In the genomic region with DNA sequence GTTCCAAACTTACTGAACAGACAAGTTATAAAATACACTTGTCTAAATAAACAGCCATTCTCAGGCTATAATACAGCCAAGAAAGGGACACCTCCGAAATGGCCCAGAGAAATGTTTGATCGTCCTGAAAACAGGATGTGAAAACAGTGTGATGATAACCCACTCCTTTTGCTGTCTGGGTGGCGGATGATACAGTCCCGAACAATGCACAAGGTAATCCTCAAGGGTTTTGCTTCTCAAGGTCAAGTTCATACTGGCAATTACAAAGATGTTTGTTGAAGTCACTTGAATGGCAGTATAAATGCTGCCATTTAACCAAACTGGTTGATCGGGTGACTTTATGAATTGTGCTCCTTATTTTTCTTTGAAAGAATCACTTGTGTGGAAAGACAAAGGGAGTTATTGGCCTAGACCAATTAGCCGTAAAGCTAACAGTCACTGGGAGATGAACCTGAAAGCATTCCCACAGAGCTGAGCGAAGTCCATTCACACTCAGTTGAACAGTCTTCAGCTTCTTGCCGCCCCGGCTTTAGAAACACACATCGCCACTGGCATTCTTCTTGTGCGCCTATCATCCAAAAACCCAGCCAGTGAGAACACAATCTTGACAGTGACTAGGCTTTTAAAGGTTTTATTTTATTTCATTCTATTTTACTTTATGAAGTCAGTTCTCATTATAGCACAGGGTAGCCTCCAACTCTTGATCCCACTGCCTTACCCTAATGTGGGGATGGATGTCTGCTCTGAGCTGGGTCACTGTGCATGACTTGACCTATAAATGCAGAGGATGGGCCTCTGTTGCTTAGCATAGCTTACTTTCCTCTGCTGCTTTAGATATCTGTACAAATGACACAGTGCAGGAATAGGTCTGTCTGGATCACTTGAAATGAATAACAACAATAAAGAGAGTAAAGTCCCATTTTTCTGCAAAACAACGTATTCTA, we compare ENCODE assay signal across 17 mouse cellular contexts.
A peak's percentile ranks its signal among the peaks of the same experiment; 100 is the strongest.
DNase-seq lines count a peak whose midpoint lies in the region; ATAC-seq lines count a peak whose summit lies in the region.
"Had no signal": no experiment of that assay in that cellular context is flagged by ENCODE, and none has a peak within 500 bp of the region (broad histone marks: within the 10 kb centered on the region; RNA-seq: fewer than 3 reads in every experiment).

No protein-coding gene starts in this region.

- 50% methylated on average over 12 of the region's 12 CpGs for WGBS in hindbrain, embryonic 11.5 days
- WGBS in hindbrain, embryonic 10.5 days: 57% methylated on average over 12 of the region's 12 CpGs
- 48% methylated on average over 12 of the region's 12 CpGs for WGBS in neural tube, embryonic 11.5 days
- 32% methylated on average over 12 of the region's 12 CpGs for WGBS in neural tube, embryonic 15.5 days
- 39% methylated on average over 12 of the region's 12 CpGs for WGBS in hindbrain, embryonic 16.5 days
- 94% methylated on average over 12 of the region's 12 CpGs for WGBS in limb, embryonic 10.5 days

- H3K9me3 ChIP-seq in hindbrain, embryonic 11.5 days (ENCODE audit: control insufficient read depth, low read length): no peaks in the 10 kb centered on the region
- no peaks in the 10 kb centered on the region for H3K9me3 ChIP-seq in hindbrain, embryonic 10.5 days
- no peaks in the 10 kb centered on the region for H3K9me3 ChIP-seq in neural tube, embryonic 11.5 days (ENCODE audit: control insufficient read depth, low read length)
- H3K9me3 ChIP-seq in neural tube, embryonic 15.5 days (replicated peaks): no peaks in the 10 kb centered on the region
- no peaks in the 10 kb centered on the region for H3K9me3 ChIP-seq in hindbrain, embryonic 16.5 days (ENCODE audit: control insufficient read depth, low read length)
- no peaks in the 10 kb centered on the region for H3K9me3 ChIP-seq in limb, embryonic 10.5 days (replicated peaks)
- H3K9me3 ChIP-seq: forebrain, embryonic 15.5 days; limb, embryonic 15.5 days had no signal

- ATAC-seq in hindbrain, embryonic 11.5 days (ENCODE audit: low FRiP score): peak; percentile 54; the same call in 1 of the 2 replicates
- ATAC-seq in neural tube, embryonic 11.5 days (ENCODE audit: insufficient read depth, low FRiP score, low TSS enrichment): peak; percentile 65; the same call in 1 of the 2 replicates
- no peak for ATAC-seq in neural tube, embryonic 15.5 days (ENCODE audit: low FRiP score)
- ATAC-seq in hindbrain, embryonic 16.5 days: peak; percentile 58
- ATAC-seq: forebrain, embryonic 15.5 days had no signal

- DNase-seq in hindbrain, embryonic 11.5 days (ENCODE audit: low spot score): peak; percentile 18
- no peak for DNase-seq in hindbrain, embryonic 10.5 days (ENCODE audit: low spot score)
- no peak for DNase-seq in neural tube, embryonic 11.5 days (ENCODE audit: low spot score)
- DNase-seq in limb, embryonic 10.5 days (ENCODE audit: low spot score): no peak
- no peak for DNase-seq in spleen, postnatal 10 days (ENCODE audit: low spot score in 2 of 2)
- DNase-seq: B cell, adult 2 months; cerebellum, adult 11 months; cerebellum, postnatal 36 days; heart, adult 2 months; lung, adult 18-20 months; thymus, postnatal 25 days had no signal

- H3K36me3 ChIP-seq in hindbrain, embryonic 11.5 days (ENCODE audit: control insufficient read depth, insufficient read depth, low read length): no peaks in the 10 kb centered on the region
- H3K36me3 ChIP-seq in hindbrain, embryonic 10.5 days: no peaks in the 10 kb centered on the region
- no peaks in the 10 kb centered on the region for H3K36me3 ChIP-seq in neural tube, embryonic 11.5 days (ENCODE audit: control insufficient read depth, insufficient read depth, low read length)
- H3K36me3 ChIP-seq in neural tube, embryonic 15.5 days: no peaks in the 10 kb centered on the region
- no peaks in the 10 kb centered on the region for H3K36me3 ChIP-seq in hindbrain, embryonic 16.5 days (ENCODE audit: control insufficient read depth, insufficient read depth, low read length)
- no peaks in the 10 kb centered on the region for H3K36me3 ChIP-seq in limb, embryonic 10.5 days
- H3K36me3 ChIP-seq: forebrain, embryonic 15.5 days; limb, embryonic 15.5 days had no signal

- no peak overlapping the region for H3K4me3 ChIP-seq in hindbrain, embryonic 11.5 days (ENCODE audit: low read depth, low read length)
- H3K4me3 ChIP-seq in hindbrain, embryonic 10.5 days: no peak overlapping the region
- H3K4me3 ChIP-seq in neural tube, embryonic 11.5 days (ENCODE audit: low read depth, low read length): no peak overlapping the region
- H3K4me3 ChIP-seq in neural tube, embryonic 15.5 days (replicated peaks): no peak overlapping the region
- no peak overlapping the region for H3K4me3 ChIP-seq in hindbrain, embryonic 16.5 days (ENCODE audit: low read length)
- H3K4me3 ChIP-seq in limb, embryonic 10.5 days: no peak overlapping the region
- H3K4me3 ChIP-seq: forebrain, embryonic 15.5 days; heart, adult 2 months; left cerebral cortex, adult 2 months; limb, embryonic 15.5 days had no signal

- no peaks in the 10 kb centered on the region for H3K27me3 ChIP-seq in hindbrain, embryonic 11.5 days (ENCODE audit: control insufficient read depth, insufficient read depth, low read length)
- H3K27me3 ChIP-seq in hindbrain, embryonic 10.5 days (ENCODE audit: insufficient read depth, poor library complexity, severe bottlenecking): 0 out of 2 replicates have a peak, but pooled peaks cover 5% of the 10 kb centered on the region
- no peaks in the 10 kb centered on the region for H3K27me3 ChIP-seq in neural tube, embryonic 11.5 days (ENCODE audit: control insufficient read depth, insufficient read depth, low read length)
- no peaks in the 10 kb centered on the region for H3K27me3 ChIP-seq in neural tube, embryonic 15.5 days (replicated peaks)
- no peaks in the 10 kb centered on the region for H3K27me3 ChIP-seq in hindbrain, embryonic 16.5 days (replicated peaks; ENCODE audit: control insufficient read depth, insufficient read depth, low read length)
- H3K27me3 ChIP-seq in limb, embryonic 10.5 days (ENCODE audit: low read depth, poor library complexity, severe bottlenecking): no peaks in the 10 kb centered on the region
- H3K27me3 ChIP-seq: forebrain, embryonic 15.5 days; limb, embryonic 15.5 days had no signal

- no peaks in the 10 kb centered on the region for H3K4me1 ChIP-seq in hindbrain, embryonic 11.5 days (replicated peaks; ENCODE audit: control insufficient read depth, insufficient read depth, low read length)
- 0 out of 2 replicates have a peak, but pooled peaks cover 2% of the 10 kb centered on the region for H3K4me1 ChIP-seq in hindbrain, embryonic 10.5 days (replicated peaks)
- H3K4me1 ChIP-seq in neural tube, embryonic 11.5 days (ENCODE audit: control insufficient read depth, insufficient read depth, low read length): no peaks in the 10 kb centered on the region
- H3K4me1 ChIP-seq in neural tube, embryonic 15.5 days: no peaks in the 10 kb centered on the region
- no peaks in the 10 kb centered on the region for H3K4me1 ChIP-seq in hindbrain, embryonic 16.5 days (ENCODE audit: control insufficient read depth, insufficient read depth, low read depth, low read length)
- no peaks in the 10 kb centered on the region for H3K4me1 ChIP-seq in limb, embryonic 10.5 days
- H3K4me1 ChIP-seq: forebrain, embryonic 15.5 days; limb, embryonic 15.5 days had no signal

- H3K9ac ChIP-seq in hindbrain, embryonic 11.5 days (ENCODE audit: low read depth, low read length): no peak overlapping the region
- H3K9ac ChIP-seq in neural tube, embryonic 11.5 days (ENCODE audit: low read length): no peak overlapping the region
- H3K9ac ChIP-seq in neural tube, embryonic 15.5 days (replicated peaks): no peak overlapping the region
- H3K9ac ChIP-seq in hindbrain, embryonic 16.5 days (ENCODE audit: low read depth, low read length): no peak overlapping the region
- H3K9ac ChIP-seq: forebrain, embryonic 15.5 days; limb, embryonic 15.5 days had no signal

- H3K4me2 ChIP-seq in hindbrain, embryonic 11.5 days (replicated peaks; ENCODE audit: low read depth, low read length): no peak overlapping the region
- no peak overlapping the region for H3K4me2 ChIP-seq in neural tube, embryonic 11.5 days (ENCODE audit: low read depth)
- no peak overlapping the region for H3K4me2 ChIP-seq in neural tube, embryonic 15.5 days
- no peak overlapping the region for H3K4me2 ChIP-seq in hindbrain, embryonic 16.5 days (ENCODE audit: low read length)
- H3K4me2 ChIP-seq: forebrain, embryonic 15.5 days; limb, embryonic 15.5 days had no signal

- H3K27ac ChIP-seq in hindbrain, embryonic 11.5 days (ENCODE audit: low read depth, low read length): no peak overlapping the region
- H3K27ac ChIP-seq in hindbrain, embryonic 10.5 days: no peak overlapping the region
- H3K27ac ChIP-seq in neural tube, embryonic 11.5 days (ENCODE audit: low read depth, low read length): no peak overlapping the region
- H3K27ac ChIP-seq in neural tube, embryonic 15.5 days (replicated peaks): no peak overlapping the region
- H3K27ac ChIP-seq in hindbrain, embryonic 16.5 days (ENCODE audit: low read depth, low read length): no peak overlapping the region
- no peak overlapping the region for H3K27ac ChIP-seq in limb, embryonic 10.5 days
- H3K27ac ChIP-seq: forebrain, embryonic 15.5 days; heart, adult 2 months; left cerebral cortex, adult 2 months; limb, embryonic 15.5 days; stomach, postnatal 0 days had no signal
